Mouse (Mus musculus): ENCODE data around the gene Ulk4.

Ulk4 gene

GRCm38 (mm10) chr9:121277118-121278060 is at the start of gene Ulk4:
Ulk4 (minus strand) TSS chr9:121277197.
- under 1% methylated on average over 59 of the region's 59 CpGs for WGBS

DNA sequence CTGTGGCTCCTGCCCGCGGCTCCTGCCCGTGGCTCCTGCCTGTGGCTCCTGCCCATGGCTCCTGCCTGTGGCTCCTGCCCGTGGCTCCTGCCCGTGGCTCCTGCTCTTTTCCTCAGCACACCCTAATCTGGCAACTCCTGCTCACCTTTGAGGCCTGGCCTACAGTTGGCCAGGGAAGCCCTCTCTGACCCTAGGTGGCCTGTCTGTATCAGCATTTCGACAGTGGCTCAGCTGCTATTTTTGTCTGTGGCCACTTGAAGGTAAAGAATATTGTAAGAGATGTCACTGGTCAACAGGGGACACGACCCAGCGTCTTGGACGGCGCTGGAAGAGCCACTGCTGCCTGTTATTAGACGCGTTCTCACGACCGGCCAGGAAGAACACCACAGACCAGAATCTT is 45.0 kb upstream of the Ulk4 start:
- WGBS = 98% methylated on average over 14 of the region's 14 CpGs

- WGBS = 95% methylated on average over 2 of the region's 2 CpGs
These were observed 44.1 kb upstream of the Ulk4 start for GRCm38 (mm10) chr9:121321118-121321517.

DNA sequence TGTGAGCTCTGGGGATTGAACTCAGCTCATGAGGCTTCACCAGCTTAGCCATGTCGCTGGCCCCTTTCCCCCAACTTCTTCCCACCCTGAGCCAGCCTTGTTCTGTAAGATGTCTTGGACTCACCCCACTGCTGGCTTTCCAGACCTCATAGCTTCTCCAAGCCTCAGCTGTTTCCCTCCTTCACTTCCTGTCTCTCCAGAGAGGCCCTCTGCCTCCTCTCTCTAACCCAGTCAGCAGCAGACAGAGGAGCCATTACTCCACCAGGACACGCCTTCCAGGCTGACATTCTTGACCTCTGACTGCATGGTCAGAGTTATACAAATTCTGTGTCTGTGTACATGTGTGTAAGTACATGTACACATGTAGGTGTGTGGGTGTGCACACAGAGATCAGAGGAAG is 43.4 kb upstream of the Ulk4 start:
- 93% methylated on average over 2 of the region's 2 CpGs for WGBS

GRCm38 (mm10) chr9:121319323-121319966 is 42.4 kb upstream of the Ulk4 start:
- WGBS = 45% methylated on average over 10 of the region's 10 CpGs

DNA sequence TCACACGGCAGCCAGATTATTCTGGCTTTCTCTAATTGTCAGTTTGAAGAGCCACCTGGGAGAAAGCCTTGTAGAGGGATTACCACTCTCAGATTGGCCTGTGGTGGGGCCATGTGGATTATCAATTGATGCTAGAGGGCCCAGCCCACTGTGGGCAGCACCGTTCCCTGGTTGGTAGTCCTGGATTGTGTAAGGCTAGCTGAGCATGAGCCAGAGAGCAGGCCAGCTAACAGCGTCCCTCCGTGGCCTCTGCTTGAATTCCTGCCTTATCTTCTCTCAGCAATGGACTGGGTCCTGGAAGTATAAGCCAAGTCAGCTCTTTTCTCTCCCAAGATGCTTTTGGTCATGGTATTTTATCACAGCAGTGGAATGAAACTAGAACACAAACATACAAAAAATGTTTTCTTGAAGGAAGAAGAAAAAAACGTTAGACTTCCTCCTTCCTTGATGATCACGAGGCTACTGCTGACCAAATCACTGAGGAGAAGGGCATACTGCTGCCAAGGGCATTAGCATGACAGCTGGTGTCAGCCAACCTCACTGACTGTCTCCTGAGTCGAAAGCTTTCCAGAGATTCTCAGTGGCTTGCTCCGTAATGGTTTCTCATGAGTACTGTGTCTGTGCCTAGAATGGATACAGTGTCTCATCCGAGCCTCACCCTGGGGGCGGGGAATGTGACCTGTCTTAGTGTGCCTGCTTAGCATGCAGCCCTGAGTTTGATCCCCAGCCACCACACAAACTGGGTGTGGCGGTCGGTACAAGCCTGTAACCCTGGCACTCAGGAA is 39.8 kb upstream of the Ulk4 start:
- 47% methylated on average over 12 of the region's 12 CpGs for WGBS

DNA sequence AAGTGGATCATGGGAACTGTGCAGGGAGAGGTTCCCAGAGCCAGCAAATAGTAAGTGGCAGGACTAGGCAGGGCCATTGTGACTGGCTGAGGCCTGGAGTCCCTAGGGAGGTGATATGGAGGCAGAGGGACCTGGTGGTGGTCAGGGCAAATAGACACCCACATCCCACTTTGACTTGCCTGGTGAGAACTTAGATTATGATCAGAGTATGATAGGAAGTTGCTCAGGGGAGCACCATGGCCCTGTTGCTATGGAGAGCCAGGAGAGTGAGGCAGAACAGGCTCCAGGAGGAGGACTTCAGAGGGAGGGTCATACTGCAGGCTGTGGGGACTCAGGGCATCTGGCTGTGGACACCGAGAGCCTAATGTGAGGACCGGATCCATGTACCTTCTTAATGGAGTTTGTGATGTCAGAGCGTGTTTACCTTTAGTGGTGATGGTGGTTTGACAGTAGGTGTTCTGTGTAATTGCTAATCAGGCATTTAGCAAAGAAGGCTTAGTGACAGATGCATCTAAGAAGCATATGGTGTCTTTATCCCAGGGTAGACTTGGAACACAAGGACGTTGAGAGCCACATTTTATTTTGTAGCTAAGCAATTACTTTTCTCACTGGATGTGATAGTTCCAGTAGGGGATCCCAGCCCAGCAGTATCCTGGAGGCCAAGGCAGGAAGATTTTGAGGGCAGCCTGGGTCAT is 39.1 kb upstream of the Ulk4 start:
- 62% methylated on average over 4 of the region's 4 CpGs for WGBS

- 44% methylated on average over 14 of the region's 14 CpGs for WGBS
These were observed 37.6 kb upstream of the Ulk4 start for GRCm38 (mm10) chr9:121314541-121315152.

DNA sequence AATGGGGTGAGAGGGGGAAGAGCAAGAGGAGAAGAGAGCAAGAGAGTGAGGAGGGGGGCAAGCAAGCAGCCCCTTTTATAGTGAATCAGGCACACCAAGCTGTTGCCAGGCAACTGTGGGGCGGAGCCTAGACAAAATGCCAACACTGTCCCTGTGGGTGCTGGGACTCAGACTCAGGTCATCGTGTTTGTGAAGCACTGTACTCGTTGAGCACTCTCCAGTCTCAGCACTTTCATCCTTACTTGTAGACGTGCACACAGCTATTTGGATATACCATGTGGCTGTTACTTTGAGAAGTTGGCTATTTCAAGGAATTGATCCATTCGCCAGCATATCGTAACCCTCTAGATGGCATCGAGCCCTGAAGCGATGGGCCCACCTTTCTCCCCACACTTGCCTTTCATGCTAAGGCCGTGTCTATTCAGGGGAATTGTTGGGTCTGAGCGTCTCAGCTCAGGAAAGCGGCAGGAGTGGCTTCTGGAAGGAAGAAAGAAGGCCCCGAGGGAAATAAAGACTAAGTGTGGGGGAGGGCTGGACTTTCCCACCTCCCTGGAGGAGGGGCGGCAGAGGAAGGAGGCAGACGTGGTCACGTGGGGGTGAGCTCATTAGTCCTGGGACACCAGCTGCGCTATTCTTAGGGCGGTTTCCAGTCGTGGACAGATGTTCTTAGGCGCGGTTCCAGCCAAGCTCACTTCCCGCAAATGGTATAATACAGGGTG is 36.8 kb upstream of the Ulk4 start:
- 18% methylated on average over 21 of the region's 21 CpGs for WGBS

- WGBS = 63% methylated on average over 10 of the region's 10 CpGs
These were observed 35.4 kb upstream of the Ulk4 start for GRCm38 (mm10) chr9:121312237-121312891.

DNA sequence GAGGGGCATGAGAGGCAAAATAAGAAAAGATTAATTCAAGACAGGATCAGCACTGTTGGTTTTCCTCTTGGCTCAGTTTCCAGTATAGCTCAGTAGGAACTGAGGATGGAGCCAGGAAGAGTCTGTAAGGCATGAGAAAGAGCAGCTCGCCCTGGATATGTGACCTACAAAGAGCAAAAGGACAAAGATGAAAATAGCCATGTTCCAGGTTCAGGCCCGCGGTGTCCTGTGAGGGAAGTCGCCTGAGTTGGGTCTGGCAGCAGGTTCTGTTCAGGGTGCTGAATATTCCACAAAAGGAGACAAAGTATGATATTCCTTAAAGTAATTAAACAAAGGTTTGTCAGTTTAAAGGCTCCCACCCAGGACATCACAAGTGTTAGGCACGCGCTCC is 34.8 kb upstream of the Ulk4 start:
- WGBS = 54% methylated on average over 6 of the region's 6 CpGs

GRCm38 (mm10) chr9:121310501-121310900 is 33.5 kb upstream of the Ulk4 start:
- WGBS = 43% methylated on average over 7 of the region's 7 CpGs

GRCm38 (mm10) chr9:121309287-121309686 is 32.3 kb upstream of the Ulk4 start:
- WGBS = 56% methylated on average over 4 of the region's 4 CpGs

DNA sequence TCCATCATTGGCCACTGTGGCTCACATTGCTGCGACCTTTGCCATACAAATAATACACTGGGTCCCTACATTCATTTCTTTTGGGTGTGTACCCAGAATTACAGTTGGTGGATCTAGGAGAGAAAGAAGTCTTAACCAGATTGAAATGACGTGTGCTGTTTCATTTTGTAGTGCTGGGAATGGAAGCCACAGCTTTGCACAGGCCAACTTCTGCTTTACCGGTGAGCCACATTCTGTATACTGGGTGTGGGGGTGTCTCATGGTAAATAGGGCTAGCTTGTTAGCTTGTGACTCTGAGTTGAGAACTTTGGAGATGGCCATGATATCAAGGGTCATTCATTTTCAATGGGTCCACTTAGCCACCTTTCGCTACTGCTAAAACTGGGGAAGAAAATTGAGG is 28.5 kb upstream of the Ulk4 start:
- WGBS = 87% methylated on average over 4 of the region's 4 CpGs

DNA sequence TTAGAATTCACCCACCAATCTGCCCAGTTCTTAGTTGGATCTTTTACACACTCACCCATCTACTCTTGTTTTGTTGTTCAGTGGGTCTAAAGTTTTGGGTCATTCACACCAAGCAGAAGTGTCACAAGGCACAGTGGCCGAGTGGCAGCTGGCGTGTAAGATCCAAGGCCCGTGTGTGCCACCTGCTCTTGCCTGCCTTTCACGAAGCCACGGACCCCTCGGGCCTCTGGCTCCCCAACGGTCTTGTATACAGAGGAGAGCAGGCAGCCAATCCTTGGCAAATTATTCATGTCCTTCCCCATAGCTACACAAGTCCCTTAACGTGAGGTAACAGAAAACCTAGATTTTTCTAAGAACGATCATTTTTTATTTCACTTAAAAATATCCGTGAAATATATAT is 27.5 kb upstream of the Ulk4 start:
- 70% methylated on average over 10 of the region's 10 CpGs for WGBS

GRCm38 (mm10) chr9:121303748-121304147 is 26.8 kb upstream of the Ulk4 start:
- WGBS = 63% methylated on average over 9 of the region's 9 CpGs

- 45% methylated on average over 6 of the region's 6 CpGs for whole genome bisulfite sequencing
These were observed 26.1 kb upstream of the Ulk4 start for GRCm38 (mm10) chr9:121303086-121303485.

GRCm38 (mm10) chr9:121302543-121302942 is 25.5 kb upstream of the Ulk4 start:
- WGBS = 88% methylated on average over 7 of the region's 8 CpGs

GRCm38 (mm10) chr9:121301041-121301920 is 24.3 kb upstream of the Ulk4 start:
- WGBS = 79% methylated on average over 22 of the region's 22 CpGs

Measured in cerebral cortex, adult 2 months (tissue).